Mouse (Mus musculus) neural tube, embryonic 10.5 days (tissue): ENCODE results near the gene Cdk18.

Experiments
- DNase-seq: peaks from one replicate; pipeline ENCODE4 v3.0.0-alpha.2; 2017; ENCODE audit warnings: low spot score; ENCODE audit errors: extremely low spot score

The Cdk18 gene

DNA sequence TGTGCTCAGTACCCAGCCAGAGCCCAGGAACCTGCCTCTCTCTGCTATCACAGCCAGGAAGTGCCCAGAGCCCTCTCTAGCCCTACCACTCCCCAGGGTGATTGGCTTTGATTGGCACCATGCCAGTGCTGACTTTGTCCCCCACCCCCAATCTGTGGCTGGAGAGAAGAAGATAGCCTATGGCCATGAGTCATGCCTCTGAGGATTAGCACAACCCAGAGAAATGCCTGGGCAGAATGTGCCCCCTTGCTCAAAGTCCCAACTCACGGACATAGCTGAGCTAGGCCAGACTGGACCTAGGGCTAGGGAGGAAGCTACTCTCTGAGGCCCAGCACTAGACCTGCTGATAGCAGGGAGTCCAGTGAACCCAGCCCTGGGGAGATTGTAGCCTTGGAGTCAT lies 10.7 kb upstream of the Cdk18 start:
- DNase-seq, result no peak

DNA sequence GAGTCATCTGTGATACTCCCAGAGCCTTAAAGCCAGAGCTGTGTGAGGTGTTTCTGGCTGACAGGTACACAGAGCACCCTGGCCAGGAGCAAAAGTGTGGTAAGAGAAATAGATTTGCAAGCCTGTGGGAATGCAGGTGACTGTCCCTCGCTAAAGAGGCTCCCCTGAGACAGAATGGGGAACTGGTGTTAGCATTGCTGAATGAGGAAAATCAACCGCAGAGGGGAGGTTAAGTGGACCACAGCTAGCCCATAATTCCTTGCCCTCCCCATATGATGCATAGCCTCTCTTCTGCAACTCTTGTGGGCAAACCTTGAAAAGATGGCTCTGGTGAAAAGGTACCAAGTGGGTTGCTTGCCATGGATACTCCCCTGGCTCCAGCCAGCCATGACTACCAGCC lies 9.9 kb upstream of the Cdk18 start:
- DNase-seq, result no peak

DNA sequence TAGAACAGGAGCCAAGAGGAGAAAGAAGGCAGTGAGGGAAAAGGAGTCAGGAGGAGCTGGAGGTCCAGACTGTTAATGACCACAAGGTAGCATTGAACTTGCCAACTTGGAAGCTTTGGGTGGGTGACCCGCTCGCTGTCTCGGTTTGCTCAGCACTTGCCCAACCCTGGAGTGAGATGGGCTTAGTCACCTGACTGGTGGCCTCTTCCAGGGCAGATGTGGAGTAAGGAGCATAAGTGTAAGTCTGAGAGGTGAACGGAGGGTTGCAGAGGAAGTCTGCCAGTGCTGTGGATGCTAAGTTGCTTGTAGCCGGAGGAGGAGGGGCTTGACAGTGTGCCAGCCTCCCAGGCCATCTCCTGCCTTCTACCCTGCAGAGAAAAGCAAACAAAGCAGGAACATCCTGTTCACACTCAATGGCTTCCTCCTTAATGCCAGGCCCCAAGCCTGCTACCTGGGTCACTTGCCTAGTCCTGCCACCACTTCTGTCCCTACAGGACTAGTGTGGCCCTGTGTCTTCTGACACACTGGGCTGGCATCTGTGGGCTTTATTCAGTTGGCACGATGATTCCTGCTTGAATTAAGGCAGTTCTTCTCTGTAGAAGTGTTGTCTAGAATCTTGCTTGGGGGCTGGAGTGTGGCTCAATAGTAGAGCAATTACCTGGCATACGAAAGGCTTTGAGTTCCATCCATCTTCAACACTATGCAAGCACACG lies 6.6 kb upstream of the Cdk18 start:
- no peak for DNase-seq

DNA sequence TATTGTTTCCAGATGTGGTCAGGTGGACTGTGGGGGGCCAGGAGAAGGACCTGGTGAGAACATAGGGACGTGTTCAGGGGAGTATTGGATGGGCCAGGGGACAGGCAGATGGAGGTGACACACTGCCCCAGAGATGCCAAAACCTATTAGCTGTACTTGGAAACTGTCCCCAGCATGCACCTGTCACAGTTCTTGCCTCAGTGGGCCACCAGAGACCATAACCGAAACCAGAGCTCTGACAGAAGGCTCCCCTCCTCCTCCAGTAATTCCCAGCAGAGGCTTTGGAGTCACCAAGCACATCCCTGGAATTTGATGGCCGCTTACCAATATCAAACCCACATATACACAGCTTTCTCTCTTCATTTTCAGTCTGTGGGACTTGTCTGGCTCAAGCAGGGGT lies 5.4 kb upstream of the Cdk18 start:
- DNase-seq, result no peak

DNA sequence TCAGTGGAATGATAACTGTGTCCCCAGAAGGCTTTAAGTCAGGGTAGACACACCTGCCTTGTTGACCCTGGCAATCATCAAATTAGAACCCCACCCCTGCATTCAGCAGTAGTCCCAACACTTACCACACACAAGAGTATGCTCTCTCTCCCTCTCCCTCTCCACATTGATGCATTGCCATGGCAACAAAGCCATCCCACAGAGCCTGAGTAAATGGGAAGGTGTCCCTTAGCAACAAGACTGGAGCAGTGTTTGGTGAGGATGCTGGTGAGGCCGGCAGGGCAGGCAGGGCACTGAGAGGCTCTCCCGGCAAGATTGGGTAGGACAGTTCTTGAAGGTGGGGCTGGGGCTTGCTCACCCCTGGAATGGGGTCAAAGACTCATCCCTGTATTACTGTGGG lies 4.7 kb upstream of the Cdk18 start:
- no peak for DNase-seq

DNA sequence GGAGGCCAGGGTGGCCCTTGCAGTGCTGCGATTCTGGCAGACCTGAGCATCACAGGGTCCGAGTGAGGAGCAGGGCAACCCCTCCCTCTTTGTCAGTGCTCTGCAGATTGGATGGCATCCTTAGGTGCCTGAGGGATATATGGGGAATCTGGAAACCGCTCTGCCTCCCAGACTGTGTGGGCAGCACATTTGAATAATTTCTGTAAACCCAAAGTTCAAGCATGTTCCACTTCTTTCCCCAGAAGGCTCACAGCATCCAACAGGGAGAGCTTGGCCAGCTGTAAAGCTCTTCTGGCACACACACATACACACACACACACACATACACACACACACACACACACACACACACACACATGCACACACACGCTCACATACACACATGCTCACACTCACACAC lies 4.2 kb upstream of the Cdk18 start:
- DNase-seq, result no peak

DNA sequence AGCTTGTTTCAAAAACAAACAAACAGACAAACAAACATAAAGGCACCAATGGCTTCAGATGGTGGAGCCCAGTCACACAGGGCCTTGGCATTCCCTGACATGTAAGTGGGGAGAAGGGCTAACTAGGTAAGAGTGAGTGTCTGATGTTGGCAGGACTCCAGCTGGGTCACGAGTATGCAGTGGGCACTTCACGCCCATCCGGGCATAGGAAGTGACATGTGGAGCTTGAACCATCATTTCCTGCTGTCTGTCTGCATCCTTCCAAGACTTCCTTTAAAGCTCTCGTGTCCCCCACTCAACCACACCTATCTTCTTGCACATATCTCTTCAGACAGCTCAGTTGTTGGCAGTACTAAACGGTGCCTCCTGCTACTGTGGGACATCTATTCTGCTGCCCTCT lies 3.6 kb upstream of the Cdk18 start:
- no peak for DNase-seq

DNA sequence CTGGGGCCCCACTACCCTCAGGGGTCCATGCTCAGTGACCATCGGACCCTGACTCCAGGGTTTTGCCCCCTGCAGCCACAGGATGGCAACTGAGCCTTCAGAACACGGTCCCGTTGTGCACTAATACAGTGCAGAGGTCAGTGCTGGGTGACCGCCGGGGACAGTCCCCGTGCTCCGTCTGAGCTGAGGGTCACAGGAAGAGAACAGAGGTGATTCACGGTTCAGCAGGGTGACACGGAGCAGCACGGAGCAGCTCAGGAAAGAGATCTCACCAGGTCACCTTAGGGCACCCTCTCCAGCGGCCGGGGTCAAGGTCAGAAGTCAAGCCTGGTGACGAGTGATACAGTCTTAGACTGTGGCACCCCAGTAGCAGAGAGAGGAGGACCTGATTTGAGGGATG lies 2.3 kb upstream of the Cdk18 start:
- no peak for DNase-seq

DNA sequence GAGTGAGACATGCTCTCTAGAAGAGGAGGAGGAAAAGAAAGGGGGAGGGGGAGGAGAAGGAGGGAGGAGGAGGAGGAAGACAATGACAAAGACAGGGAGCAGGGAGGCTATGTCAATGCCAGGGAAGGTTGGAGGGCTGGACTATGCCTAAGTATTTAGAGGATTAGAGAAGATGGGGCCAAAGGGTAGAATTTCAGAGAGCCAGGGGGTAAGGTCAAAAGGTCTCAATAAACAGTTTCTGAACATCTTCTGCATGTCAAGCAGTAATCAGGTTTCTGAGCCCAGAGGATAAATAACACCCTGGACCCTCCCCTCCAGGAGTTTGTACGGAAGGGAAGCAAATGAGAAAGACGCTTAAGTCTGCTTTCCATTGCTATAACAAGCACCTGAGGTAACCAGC lies 1.7 kb upstream of the Cdk18 start:
- DNase-seq, result no peak

DNA sequence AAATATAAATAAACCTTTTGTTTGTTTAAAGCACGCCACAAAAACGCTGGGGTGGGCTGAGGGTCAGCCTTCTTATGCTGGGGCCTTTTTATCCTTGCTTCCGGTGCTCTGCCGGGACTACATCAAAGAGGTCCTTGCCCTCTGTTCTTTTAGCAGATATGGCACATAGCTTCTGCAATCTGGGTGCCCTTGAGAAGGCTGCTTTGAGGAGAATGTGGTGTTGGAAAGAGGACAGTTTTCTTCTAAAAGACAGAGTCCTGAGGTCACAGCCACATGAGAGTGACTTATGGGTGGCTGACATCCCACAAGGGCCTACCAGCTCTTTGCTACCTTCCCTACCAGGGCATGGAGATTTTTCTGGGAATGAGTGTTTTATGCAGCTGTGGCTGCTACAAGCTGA lies 1.1 kb upstream of the Cdk18 start:
- DNase-seq, result no peak

DNA sequence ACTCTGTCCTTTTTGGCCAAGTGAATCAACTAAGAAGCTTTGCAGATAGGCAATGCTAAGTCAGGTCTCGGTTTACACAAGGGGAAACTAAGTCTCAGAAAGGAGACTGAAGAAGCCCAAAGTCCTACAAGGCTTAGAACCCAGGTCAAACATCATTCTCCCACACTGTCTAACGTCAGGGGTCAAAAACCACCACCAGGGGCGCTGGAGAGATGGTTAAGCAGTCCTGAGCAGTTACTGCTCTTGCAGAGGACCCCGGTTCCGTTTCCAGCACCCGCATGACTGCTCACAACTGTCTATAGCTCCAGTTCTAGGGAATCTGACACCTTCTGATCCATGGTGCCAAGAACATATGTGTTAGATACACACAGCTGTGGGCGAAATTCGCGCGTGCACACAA lies 687 bp upstream of the Cdk18 start:
- DNase-seq, result peak; percentile 55

DNA sequence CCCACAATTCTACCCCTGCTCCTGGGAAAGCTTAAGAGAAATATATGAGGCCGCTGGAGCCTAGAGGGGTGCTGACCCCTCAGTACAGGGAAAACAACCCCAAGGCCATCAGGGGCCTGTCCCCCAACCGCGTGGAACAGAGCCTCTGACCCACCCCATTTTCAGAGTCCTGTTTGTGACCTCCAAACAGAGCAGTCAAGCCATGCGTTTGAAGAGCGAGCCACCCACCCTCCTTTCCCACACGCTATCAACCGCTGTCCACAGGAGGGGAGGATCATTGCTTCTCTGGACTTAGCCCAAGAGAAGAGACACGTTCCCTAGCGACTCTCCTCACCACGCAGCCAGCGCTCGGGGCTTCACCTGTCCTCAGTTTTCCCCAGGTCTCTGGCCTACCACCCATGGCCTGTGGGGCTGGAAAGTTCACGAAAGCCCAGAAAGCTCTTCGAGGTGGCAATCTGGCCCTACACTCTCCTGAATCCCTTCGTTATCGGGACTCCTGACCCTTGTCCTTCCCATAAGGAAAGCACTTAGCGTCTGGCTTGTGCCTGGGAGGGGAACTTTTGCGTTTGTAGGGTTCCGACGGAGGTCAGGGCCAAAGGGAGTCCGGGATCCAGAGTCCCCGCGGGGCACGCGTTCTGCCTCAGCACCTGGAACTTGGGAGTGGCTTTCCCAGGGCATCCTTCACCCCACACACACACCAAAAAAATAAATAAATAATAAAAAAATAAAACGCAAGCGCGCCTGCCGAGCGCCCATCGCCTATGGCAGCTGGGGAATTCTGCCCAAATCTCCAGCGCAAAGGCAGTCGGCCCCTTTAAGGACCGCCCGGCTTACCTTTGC lies 688 bp downstream of the Cdk18 start:
- DNase-seq, result peak; percentile 56

DNA sequence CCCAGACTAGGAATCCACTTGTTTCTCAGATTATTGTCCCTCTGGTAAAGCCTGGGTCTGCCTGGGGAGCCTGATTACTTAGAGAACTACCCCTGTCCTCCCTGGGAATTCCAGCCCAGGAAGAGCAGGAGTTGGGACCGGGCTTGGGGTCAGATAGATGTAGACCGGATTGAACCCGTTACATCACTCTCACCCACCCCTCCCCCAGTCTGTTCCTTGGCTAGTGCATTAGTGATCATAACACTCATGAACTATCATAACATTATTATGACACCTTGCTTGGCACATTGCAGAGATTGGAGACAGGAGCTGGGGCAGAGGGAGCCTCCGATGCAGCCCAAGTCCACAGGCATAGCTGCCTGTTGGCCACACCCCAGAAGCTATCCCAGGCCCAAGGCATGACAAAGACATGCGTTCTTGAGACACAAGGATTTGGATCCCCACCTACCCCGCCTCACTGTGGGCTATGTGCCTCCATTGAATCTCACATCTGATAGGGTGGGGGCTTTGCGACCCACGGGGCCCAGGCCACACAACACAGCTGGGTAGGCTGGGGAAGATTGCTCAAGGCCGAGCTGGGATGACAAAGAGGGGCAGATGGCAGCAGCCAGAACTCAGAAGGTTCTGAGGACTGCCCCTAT lies 1.4 kb downstream of the Cdk18 start:
- DNase-seq, result no peak

DNA sequence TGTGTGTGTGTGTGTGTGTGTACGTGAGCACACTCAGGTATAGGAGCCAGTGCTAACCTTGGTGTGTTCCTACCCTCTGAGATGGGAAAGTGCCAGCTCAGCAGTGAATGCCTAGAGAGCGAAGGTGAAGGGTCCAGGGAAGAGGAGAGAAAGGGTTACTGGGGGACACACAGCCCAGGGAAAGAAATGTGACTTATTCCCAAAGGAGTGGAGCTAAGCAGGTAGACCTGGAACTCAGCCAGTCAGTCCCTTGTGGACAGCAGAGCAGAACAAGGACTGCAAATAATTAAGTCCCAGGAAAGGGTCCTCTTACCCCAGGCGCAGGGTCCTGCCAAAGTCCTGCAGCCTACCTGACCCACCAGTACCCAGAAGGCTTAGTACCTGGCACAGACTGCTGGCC lies 2.6 kb downstream of the Cdk18 start:
- no peak for DNase-seq

DNA sequence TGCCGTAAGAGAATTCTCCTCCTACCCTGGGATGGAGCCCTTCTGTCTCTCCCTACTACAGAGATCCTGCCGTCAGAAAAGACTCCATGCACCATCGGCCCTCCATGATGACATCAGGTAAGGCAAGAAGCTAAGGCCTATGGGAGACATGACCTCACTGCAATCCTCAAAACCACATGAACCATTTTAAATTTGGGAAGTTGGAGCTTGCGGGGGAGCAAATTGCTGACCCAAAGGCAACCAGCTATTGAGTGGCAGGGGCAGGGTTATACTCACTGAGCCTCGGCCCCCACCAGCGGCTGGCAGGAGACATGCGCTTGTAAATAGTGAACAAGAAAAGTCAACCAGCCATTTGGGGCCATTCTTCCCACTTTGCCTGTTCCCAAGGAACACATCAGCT lies 3.9 kb downstream of the Cdk18 start:
- DNase-seq, result no peak

DNA sequence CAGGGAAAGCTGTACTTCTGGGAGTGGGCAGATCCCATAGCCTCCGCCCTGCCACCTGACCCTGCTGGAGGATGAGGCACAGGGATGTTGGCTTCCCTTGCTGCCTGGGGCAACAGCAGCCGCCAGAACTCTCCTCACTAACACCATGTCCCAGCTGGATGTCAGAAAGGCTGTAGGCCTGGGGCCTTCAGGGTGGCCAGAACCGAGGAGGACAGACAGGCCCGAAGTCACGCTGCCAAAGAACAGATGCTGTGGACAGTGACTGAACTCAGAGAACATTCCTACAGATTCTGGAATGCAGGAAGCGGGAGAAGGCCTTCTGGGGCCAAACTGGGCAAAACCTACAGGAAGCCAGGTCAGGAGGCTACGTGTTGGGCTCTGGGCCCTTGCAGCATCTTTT lies 11.2 kb downstream of the Cdk18 start:
- DNase-seq, result no peak

DNA sequence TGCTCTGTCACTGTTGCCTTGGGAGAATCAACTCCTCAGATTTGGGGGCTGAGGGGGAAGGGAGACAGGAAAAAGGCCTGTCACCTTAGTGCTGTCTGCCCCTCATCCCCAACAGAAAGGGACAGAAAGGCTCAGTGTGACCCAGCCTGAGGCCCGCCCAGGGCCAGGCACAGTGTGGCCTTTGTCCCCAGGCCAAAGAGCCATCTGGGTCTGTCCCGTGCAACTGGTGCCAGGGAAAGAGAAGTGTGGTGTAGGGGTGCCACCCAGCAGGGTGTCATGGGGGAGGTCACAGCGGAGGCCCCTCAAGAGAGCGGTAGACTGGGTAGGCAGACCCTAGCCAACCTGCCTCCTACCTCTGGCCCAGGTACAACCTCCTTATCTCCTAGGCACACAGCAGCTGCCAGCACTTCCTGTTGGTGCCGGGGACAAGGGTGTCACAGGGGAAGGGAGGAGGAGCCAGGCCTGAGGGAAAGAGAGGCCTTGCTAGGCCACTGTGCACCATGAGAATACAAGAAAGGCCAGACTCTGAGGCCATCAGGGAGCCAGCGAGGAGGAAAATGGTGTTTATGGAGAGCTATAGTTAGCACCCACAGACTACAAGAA lies 13.6 kb downstream of the Cdk18 start:
- no peak for DNase-seq

DNA sequence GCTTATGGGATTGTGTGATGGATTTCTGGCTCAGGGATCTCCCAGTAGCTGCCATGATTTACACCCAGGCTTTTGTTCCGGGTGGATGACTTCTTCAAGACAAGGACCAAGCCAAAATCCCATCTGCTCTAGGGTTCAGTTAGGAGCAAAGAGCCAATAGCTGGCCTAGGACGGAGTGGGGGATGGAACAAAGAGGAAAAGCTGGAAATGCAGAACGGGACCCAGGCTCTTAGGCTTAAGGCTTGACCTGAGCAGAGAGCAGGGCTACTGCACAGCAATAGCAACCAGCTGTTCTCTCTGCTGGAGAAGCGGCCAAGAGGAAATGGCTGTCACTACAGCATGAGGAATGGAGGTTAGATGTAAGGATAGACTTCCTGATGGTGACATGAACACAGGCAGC lies 14.2 kb downstream of the Cdk18 start:
- DNase-seq, result peak; percentile 38

DNA sequence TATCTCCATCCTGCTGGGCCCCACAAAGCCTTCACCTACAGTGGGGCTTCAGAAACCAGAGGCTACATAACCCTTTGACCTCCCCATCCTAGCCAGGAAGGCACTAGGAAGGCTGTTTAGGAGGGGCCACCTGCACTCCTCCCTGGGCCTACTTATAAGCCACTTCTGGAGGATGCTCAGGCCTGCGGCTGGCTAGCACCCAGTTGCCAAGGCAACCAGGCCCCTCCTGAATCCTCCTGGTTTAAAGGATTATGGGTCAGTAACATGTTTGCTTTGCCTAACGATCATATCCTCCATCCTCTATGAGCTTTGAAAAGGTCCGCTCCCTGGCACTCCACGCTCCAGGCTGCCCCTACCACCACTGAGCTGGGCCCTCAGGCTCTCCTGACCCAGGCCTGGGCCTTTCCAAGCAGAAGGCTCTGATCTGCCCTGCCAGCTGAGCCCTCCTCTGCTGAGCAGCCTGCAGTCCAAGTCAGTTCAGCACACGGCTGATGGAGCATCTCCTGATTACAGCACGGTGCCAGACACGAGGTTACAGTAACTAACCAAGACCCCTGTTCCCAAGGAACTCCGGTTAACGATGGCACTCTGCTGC lies 16.0 kb downstream of the Cdk18 start:
- DNase-seq, result no peak

DNA sequence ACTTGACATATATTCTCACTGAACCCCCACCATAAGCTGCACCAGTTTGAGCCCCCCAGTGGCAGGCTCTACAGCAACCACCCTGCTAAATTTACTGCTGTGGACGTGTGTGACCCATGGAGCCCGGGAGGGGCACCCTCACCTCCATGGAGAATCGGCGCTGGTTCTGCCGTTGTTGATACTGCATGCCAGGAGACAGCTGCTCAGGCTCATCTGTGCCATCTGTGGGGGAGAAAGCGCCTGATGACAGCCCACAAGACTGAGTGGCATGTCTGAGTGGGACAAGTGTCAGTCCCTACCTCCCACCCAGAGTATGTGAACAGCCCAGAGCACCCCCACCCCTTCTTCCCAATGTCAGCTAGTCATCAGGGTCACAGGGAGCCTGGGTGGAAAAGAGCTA lies 17.6 kb downstream of the Cdk18 start:
- no peak for DNase-seq

DNA sequence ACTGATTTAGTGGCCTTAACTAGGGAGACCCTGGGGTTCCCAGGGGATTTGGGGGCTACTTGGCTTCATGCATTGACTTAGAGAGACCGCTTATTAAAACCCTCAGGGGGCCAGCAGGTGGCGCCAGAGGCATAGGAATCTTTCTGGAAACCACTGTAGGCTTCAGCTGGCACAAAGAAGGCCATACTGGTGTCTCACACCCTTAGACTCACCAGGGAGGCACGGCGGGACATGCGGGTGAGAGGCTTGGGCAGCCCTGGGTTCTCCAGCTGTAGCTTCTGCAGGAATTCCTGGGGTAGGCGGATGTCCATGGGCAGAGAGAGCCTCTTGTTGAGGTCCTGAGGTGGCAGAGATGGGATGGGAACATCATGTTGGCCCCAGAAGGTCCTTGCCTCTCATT lies 18.2 kb downstream of the Cdk18 start:
- DNase-seq, result peak; percentile 92

DNA sequence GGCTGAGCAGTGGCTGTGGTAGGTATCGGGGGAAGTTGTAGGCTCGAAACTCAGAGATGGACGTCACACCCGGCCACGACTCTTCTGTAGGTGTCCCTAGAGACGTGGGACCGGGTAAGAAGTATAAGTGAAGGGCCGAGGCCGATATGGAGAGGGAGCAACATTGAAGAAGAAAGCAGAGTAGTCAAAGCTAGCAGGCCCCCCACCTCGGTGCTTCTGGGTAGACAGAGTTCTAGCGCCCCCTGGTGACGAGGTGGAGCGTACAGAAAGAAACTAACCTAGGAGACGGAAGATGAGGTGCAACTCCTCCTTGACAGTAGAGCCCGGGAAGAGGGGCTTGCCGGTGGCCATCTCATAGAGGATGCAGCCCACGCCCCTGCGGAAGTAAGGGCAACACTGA lies 22.9 kb downstream of the Cdk18 start:
- peak; percentile 75 for DNase-seq
